Mouse (Mus musculus) layer of hippocampus, adult 18-20 months (tissue): ENCODE measurements at regions not wholly inside any gene's neighbourhood (a gene's known extent, or its start where the extent isn't known, plus 50 kb on each side); places are given as distances from the start of the nearest gene placed in this dataset.
"Not testable (repeated sequence)": the region's sequence is repeated elsewhere in the genome, so short reads cannot be mapped to it uniquely, and the experiment has no call there.

Experiments
- DNase-seq, 2 experiments: peaks; one replicate each; pipeline ENCODE4 v3.0.0; 2022; ENCODE audit warnings: low spot score in 2 of 2

GRCm38 (mm10) chr17:17197229-17197628 is 76.0 kb downstream of the Zfp97 start:
- DNase-seq = not testable (repeated sequence)

- DNase-seq = no peak
Observed at GRCm38 (mm10) chr17:17229069-17229468, 107.9 kb downstream of the Zfp97 start.

GRCm38 (mm10) chr17:17234329-17235185 is 113.3 kb downstream of the Zfp97 start:
- DNase-seq = peak; percentile 91 to 96

- DNase-seq = not testable (repeated sequence)
Observed at GRCm38 (mm10) chr17:17235186-17235482, 113.9 kb downstream of the Zfp97 start.
